Mouse (Mus musculus) thymus, postnatal 0 days (tissue): ENCODE results near the gene Rgs4. TPM values are rescaled to one million over a fixed set of nuclear protein-coding genes. Genes with fewer than 3 reads are reported as not detected.

Source experiments
- polyA plus RNA-seq: library from polyadenylated mRNA; unstranded; fragments of >200 nt; fragmentation: Nextera tagmentation; extraction: Ambion mirVana; gene quantifications from 2 replicates; pipeline ENCODE4 v1.2.1, GENCODE M21; 2015

The Rgs4 gene
- polyA plus RNA-seq, 1 experiment from 2014 or later, result 4.0 TPM

Other genes with a start within 250 kb of the Rgs4 start
- 51.7 and 55.2 TPM in 2 replicates for gene Nuf2, start 216.2 kb downstream of the Rgs4 start, polyA plus RNA-seq
- gene Rgs5, start 92.1 kb downstream of the Rgs4 start, polyA plus RNA-seq, result 8.4 and 9.3 TPM in 2 replicates
- gene Ccdc190, start 181.0 kb upstream of the Rgs4 start, polyA plus RNA-seq, result 0.30 and 0.33 TPM in 2 replicates
- 9.9 and 11.0 TPM in 2 replicates for gene Hsd17b7, start 221.6 kb upstream of the Rgs4 start, polyA plus RNA-seq